Mouse (Mus musculus): ENCODE data around the gene Myo18b. TPM values are rescaled to one million over a fixed set of nuclear protein-coding genes. Genes with fewer than 3 reads are reported as not detected.

Gene Myo18b
- polyA plus RNA-seq, 1 experiment, result not detected

- Histone ChIP-seq H3K36me3 (ENCODE audit: control insufficient read depth, insufficient read depth) (no peaks in the 10 kb centered on the region), H3K27me3 (ENCODE audit: control insufficient read depth, insufficient read depth, insufficient read length) (no peaks in the 10 kb centered on the region), H3K4me3 (ENCODE audit: insufficient read depth, poor library complexity, severe bottlenecking) (no peak overlapping the region), H3K79me3 (ENCODE audit: low read depth) (no peaks in the 10 kb centered on the region), H3K79me2 (ENCODE audit: control insufficient read depth, insufficient read depth) (no peaks in the 10 kb centered on the region), H3ac (ENCODE audit: control insufficient read depth, insufficient read length, low read depth) (no peak overlapping the region)
- no peak for TF ChIP-seq MYOD1 (IDR thresholded peaks at IDR 0.05; ENCODE audit: control insufficient read depth, insufficient read length, low read depth)
- TF ChIP-seq CTCF (IDR thresholded peaks at IDR 0.05; ENCODE audit: control insufficient read depth, insufficient read depth, insufficient read length), result no peak
- TF ChIP-seq USF1 (IDR thresholded peaks at IDR 0.05; ENCODE audit: low read depth), result no peak
- TF ChIP-seq MAX (IDR thresholded peaks at IDR 0.05), result no peak
- TF ChIP-seq FOSL1 (IDR thresholded peaks at IDR 0.05; ENCODE audit: insufficient read depth, low read length, poor library complexity, severe bottlenecking), result no peak
- TF ChIP-seq CEBPB (IDR thresholded peaks at IDR 0.05; ENCODE audit: low read depth), result no peak
- TF ChIP-seq MYOG (IDR thresholded peaks at IDR 0.05; ENCODE audit: control insufficient read depth, extremely low read depth, insufficient read length), result no peak
Measured at GRCm38 (mm10) chr5:112640651-112641050, 255.5 kb downstream of the Myo18b start.

Other genes starting within 250 kb of the Myo18b start
- not detected for gene Grk3, start 119.4 kb upstream of the Myo18b start, polyA plus RNA-seq (2012; fragmentation: generic; extraction: Trizol)
- gene Crybb2, start 173.8 kb upstream of the Myo18b start, polyA plus RNA-seq (2012; fragmentation: generic; extraction: Trizol), result not detected
- gene Crybb3, start 185.2 kb upstream of the Myo18b start, polyA plus RNA-seq (2012; fragmentation: generic; extraction: Trizol), result not detected